Mouse (Mus musculus): ENCODE data around the gene Crtc2. TPM values are rescaled to one million over a fixed set of nuclear protein-coding genes. Genes with fewer than 3 reads are reported as not detected.

Crtc2 gene
- polyA plus RNA-seq, 1 experiment from 2014 or later: 8.9 TPM

DNA sequence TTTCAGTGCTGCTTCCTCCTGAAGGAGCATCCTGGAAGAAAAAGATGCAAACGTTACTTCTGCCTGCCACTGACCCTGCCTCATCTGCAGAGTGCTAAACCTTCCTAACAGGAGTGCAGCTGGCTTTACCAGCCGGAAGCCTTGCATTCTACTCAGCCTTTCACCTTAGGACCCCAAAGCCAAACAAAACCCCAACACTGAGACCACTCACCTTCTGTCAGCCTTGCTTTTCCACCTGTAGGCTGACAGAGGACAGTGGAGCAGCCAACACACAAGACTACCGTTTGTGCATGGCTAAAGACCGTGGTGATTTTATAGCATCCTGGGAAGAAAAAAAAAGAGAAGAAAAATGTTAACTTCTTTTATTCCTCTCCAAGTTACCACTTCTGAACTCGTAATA is 41.2 kb upstream of the Crtc2 start:
- no peak overlapping the region for H3K27ac ChIP-seq (replicated peaks)

DNA sequence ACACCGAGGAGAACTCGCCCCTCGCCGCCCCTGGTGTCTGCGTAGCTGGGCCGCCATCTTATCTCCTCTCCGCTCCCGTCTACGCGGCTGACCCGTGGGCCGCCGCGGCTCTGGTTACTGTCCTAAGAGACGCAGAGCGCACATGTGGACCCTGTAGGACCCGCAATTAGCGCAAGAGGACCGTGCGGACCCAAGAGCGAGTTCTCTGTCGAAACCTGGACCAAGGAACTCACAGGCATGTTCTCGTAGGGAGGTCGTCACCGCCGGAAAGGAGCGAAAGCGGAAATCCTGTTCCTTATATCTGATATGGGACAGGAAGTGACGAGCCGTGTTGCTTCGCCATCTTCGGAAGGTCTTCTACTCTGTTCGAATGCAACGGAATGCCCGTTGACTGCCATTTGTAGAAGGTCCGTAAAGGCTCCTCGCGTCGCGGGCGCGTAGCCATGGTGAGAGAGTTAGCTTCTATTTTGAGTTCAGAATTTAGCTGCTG is 40.5 kb upstream of the Crtc2 start, which contains the start of the genes Rps27 and Rab13:
Rps27 (minus strand) TSS at position 275 of the 490 bp plus-strand sequence.
Rab13 (plus strand) TSS at position 319 of the 490 bp plus-strand sequence.
- Histone ChIP-seq H3K27ac (replicated peaks) (peak within 1 kb of the TSS; percentile 92), H3K4me2 (replicated peaks; ENCODE audit: low read depth) (peak within 1 kb of the TSS; percentile 59), H3K9me3 (ENCODE audit: control insufficient read depth, low read length) (no peaks in the 10 kb centered on the region), H3K4me3 (ENCODE audit: low read depth, low read length) (peak within 1 kb of the TSS; percentile 90), H3K4me1 (replicated peaks; ENCODE audit: control insufficient read depth, insufficient read depth) (peaks cover 4% of the 10 kb centered on the region; the same call in 1 of the 2 replicates), H3K27me3 (ENCODE audit: control insufficient read depth, insufficient read depth, low read length) (no peaks in the 10 kb centered on the region), H3K36me3 (ENCODE audit: control insufficient read depth, insufficient read depth, low read length) (peaks cover 5% of the 10 kb centered on the region), H3K9ac (ENCODE audit: low read length) (peak within 1 kb of the TSS; percentile 98)
- WGBS: under 1% methylated on average over 42 of the region's 42 CpGs
- TF ChIP-seq EP300 (optimal IDR thresholded peaks at IDR 0.05) (no peak), CTCF (IDR thresholded peaks at IDR 0.05; ENCODE audit: low read depth) (no peak)
- DNase-seq (ENCODE audit: low spot score) (peak; percentile 90), ATAC-seq (ENCODE audit: low FRiP score, low TSS enrichment) (peak; percentile 94)

More for the DNA sequence above, 41.2 kb upstream of the Crtc2 start:
- Histone ChIP-seq H3K9me3 (ENCODE audit: control insufficient read depth, low read length) (no peaks in the 10 kb centered on the region), H3K9ac (ENCODE audit: low read length) (peak overlapping the region; percentile 98), H3K4me2 (replicated peaks; ENCODE audit: low read depth) (peak overlapping the region; percentile 57), H3K4me3 (ENCODE audit: low read depth, low read length) (peak overlapping the region; percentile 90), H3K4me1 (replicated peaks; ENCODE audit: control insufficient read depth, insufficient read depth) (peaks cover 4% of the 10 kb centered on the region; the same call in 1 of the 2 replicates), H3K36me3 (ENCODE audit: control insufficient read depth, insufficient read depth, low read length) (peaks cover 6% of the 10 kb centered on the region), H3K27me3 (ENCODE audit: control insufficient read depth, insufficient read depth, low read length) (no peaks in the 10 kb centered on the region)
- DNase-seq (ENCODE audit: low spot score): no peak
- no peak for ATAC-seq (ENCODE audit: low FRiP score, low TSS enrichment)
- TF ChIP-seq EP300 (optimal IDR thresholded peaks at IDR 0.05) (no peak), CTCF (IDR thresholded peaks at IDR 0.05; ENCODE audit: low read depth) (no peak)
- WGBS: 3% methylated on average over 5 of the region's 5 CpGs

DNA sequence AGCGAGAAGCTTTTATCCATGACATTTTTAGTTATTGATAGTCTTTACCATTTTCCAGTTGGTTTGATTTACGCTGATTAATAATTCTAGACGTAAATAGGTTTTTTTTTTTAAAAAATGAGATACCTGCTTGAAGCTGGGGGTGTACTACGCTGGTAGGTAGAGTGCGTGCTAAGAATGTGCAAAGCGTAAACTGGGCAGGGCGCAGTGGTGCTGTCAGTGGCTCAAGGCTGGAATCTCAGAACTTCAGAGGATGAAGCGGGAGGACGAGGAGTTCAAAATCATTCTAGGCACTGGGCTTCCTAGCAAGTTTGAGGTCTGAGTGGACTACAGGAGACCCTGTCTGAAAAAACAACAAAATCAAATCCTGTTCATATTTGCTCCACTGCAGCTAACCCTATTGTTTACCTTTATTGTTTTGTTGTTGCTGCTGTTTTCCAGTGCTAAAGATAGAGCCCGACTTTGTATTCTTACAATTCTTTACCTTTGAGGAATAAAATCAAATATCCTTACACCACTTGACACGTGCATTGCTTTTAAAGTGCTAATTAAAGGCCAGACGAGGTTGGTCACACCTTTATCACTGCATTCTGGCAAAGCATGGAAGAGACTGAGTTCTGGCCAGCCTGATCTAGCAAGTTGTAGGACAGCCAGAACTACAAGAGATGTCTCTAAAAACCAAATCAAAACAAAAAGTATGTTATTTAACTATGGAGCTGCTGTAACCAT is 39.8 kb upstream of the Crtc2 start:
- Histone ChIP-seq H3K27me3 (ENCODE audit: control insufficient read depth, insufficient read depth, low read length) (no peaks in the 10 kb centered on the region), H3K9me3 (ENCODE audit: control insufficient read depth, low read length) (no peaks in the 10 kb centered on the region), H3K4me3 (ENCODE audit: low read depth, low read length) (peak overlapping the region; percentile 90), H3K4me2 (replicated peaks; ENCODE audit: low read depth) (peak overlapping the region; percentile 59), H3K9ac (ENCODE audit: low read length) (no peak overlapping the region), H3K36me3 (ENCODE audit: control insufficient read depth, insufficient read depth, low read length) (peaks cover 3% of the 10 kb centered on the region; the same call in 1 of the 2 replicates), H3K4me1 (replicated peaks; ENCODE audit: control insufficient read depth, insufficient read depth) (peaks cover 4% of the 10 kb centered on the region; the same call in 1 of the 2 replicates), H3K27ac (replicated peaks) (no peak overlapping the region)
- DNase-seq (ENCODE audit: low spot score): no peak
- no peak; the same call in 1 of the 2 replicates for ATAC-seq (ENCODE audit: low FRiP score, low TSS enrichment)
- no peak for TF ChIP-seq EP300 (optimal IDR thresholded peaks at IDR 0.05)
- TF ChIP-seq CTCF (IDR thresholded peaks at IDR 0.05; ENCODE audit: low read depth): no peak
- 12% methylated on average over 12 of the region's 12 CpGs for WGBS

DNA sequence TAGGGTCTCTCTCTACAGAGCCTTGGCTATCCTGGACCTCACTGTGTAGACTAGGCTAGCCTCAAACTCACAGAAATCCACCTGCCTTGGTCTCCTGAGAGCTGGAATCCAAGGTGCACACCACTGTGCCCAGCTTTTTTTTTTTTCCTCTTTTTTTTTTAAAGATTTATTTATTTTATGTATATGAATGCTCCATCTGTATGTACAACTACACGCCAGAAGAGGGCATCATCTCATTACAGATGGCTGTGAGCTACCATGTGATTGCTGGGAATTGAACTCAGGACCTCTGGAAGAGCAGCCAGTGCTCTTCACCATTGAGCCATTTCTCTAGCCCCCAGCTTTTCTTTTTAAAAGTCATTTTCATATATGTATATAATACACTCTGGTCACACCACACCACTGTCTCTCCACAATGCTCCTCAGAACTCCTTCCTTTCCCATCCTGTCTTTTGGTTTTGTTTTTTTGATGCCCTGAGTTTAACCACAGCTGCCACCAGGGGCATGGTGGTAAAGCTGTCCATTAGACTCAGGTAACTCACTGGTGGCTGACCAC is 38.1 kb upstream of the Crtc2 start:
- WGBS: 45% methylated on average over 1 of the region's 1 CpGs
- Histone ChIP-seq H3K4me1 (replicated peaks; ENCODE audit: control insufficient read depth, insufficient read depth) (peaks cover 4% of the 10 kb centered on the region; the same call in 1 of the 2 replicates), H3K27ac (replicated peaks) (no peak overlapping the region), H3K27me3 (ENCODE audit: control insufficient read depth, insufficient read depth, low read length) (no peaks in the 10 kb centered on the region), H3K36me3 (ENCODE audit: control insufficient read depth, insufficient read depth, low read length) (no peaks in the 10 kb centered on the region), H3K9me3 (ENCODE audit: control insufficient read depth, low read length) (no peaks in the 10 kb centered on the region), H3K4me3 (ENCODE audit: low read depth, low read length) (no peak overlapping the region), H3K4me2 (replicated peaks; ENCODE audit: low read depth) (no peak overlapping the region), H3K9ac (ENCODE audit: low read length) (no peak overlapping the region)
- TF ChIP-seq CTCF (IDR thresholded peaks at IDR 0.05; ENCODE audit: low read depth) (peak; percentile 50), EP300 (optimal IDR thresholded peaks at IDR 0.05) (no peak)
- no peak for DNase-seq (ENCODE audit: low spot score)
- ATAC-seq (ENCODE audit: low FRiP score, low TSS enrichment): no peak

DNA sequence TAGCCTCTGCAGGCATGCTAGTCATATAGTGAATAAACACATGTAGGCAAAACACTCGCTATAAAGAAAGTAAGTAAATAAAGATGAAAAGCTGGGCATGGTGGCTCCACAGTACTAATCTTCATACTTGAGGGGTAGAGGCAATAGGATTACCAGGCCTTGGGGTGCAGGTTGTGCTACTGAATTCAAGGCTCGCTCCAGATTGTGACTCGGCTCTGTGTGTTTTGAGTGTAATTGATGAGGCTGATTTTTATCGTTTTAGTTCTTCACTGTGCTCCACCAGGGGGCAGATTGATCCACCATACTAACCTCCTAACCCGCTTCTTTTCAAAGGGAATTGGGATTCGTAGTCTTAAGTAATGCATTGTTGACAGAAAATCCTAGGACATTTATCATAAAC is 33.9 kb upstream of the Crtc2 start:
- DNase-seq (ENCODE audit: low spot score) (peak; percentile 41), ATAC-seq (ENCODE audit: low FRiP score, low TSS enrichment) (peak; percentile 62)
- Histone ChIP-seq H3K4me3 (ENCODE audit: low read depth, low read length) (peak overlapping the region; percentile 54), H3K4me2 (replicated peaks; ENCODE audit: low read depth) (peak overlapping the region; percentile 78), H3K9ac (ENCODE audit: low read length) (peak overlapping the region; percentile 74), H3K9me3 (ENCODE audit: control insufficient read depth, low read length) (no peaks in the 10 kb centered on the region), H3K27me3 (ENCODE audit: control insufficient read depth, insufficient read depth, low read length) (no peaks in the 10 kb centered on the region), H3K36me3 (ENCODE audit: control insufficient read depth, insufficient read depth, low read length) (no peaks in the 10 kb centered on the region), H3K4me1 (replicated peaks; ENCODE audit: control insufficient read depth, insufficient read depth) (no peaks in the 10 kb centered on the region), H3K27ac (replicated peaks) (peak overlapping the region; percentile 88)
- WGBS: 7% methylated on average over 6 of the region's 6 CpGs
- TF ChIP-seq CTCF (IDR thresholded peaks at IDR 0.05; ENCODE audit: low read depth): peak; percentile 84
- no peak for TF ChIP-seq EP300 (optimal IDR thresholded peaks at IDR 0.05)
